Mouse (Mus musculus): ENCODE results near the gene Sult3a1. TPM values are rescaled to one million over a fixed set of nuclear protein-coding genes. Genes with fewer than 3 reads are reported as not detected.
A peak's percentile ranks its signal among the peaks of the same experiment; 100 is the strongest.

Sult3a1 gene
- polyA plus RNA-seq, 1 experiment = not detected

GRCm38 (mm10) chr10:33904530-33905481 lies 47.3 kb downstream of the Sult3a1 start, which contains the start of gene Rsph4a:
TSS of gene Rsph4a (plus strand) at chr10:33905111.
- Histone ChIP-seq H3K4me1 (ENCODE audit: control insufficient read depth) (no peaks in the 10 kb centered on the region), H3K9me3 (ENCODE audit: control insufficient read depth, low read length) (no peaks in the 10 kb centered on the region), H3K27me3 (ENCODE audit: control insufficient read depth) (no peaks in the 10 kb centered on the region), H3K4me3 (replicated peaks) (peak within 1 kb of the TSS; percentile 6), H3K36me3 (ENCODE audit: control insufficient read depth) (no peaks in the 10 kb centered on the region)
- TF ChIP-seq TAL1 (IDR thresholded peaks at IDR 0.05; ENCODE audit: low read length) = no peak
- TF ChIP-seq GATA1 (IDR thresholded peaks at IDR 0.05; ENCODE audit: low read length) = no peak

- Histone ChIP-seq H3K9me3 (ENCODE audit: control insufficient read depth, low read length) (no peaks in the 10 kb centered on the region), H3K4me3 (replicated peaks) (no peak overlapping the region), H3K36me3 (ENCODE audit: control insufficient read depth) (no peaks in the 10 kb centered on the region), H3K4me1 (ENCODE audit: control insufficient read depth) (no peaks in the 10 kb centered on the region), H3K27me3 (ENCODE audit: control insufficient read depth) (no peaks in the 10 kb centered on the region)
- TF ChIP-seq GATA1 (IDR thresholded peaks at IDR 0.05; ENCODE audit: low read length) (no peak), TAL1 (IDR thresholded peaks at IDR 0.05; ENCODE audit: low read length) (no peak)
Observed at GRCm38 (mm10) chr10:33905489-33905888, 48.0 kb downstream of the Sult3a1 start.

Other genes with a start within 250 kb of the Sult3a1 start
- gene Clvs2, start 233.0 kb upstream of the Sult3a1 start, polyA plus RNA-seq (2012) = 0.01 TPM in 1 of 2 replicates, not detected in the other
- not detected in 2 replicates for gene Sult3a2, start 71.0 kb upstream of the Sult3a1 start, polyA plus RNA-seq (2012)
- not detected in 2 replicates for gene Rsph4a, start 47.4 kb downstream of the Sult3a1 start, polyA plus RNA-seq (2012)
- gene Zup1, start 93.5 kb downstream of the Sult3a1 start, polyA plus RNA-seq (2012) = 0.05 and 0.23 TPM in 2 replicates
- 2.7 and 3.2 TPM in 2 replicates for gene Rwdd1, start 161.9 kb downstream of the Sult3a1 start, polyA plus RNA-seq (2012)
- not detected in 2 replicates for gene Trappc3l, start 179.9 kb downstream of the Sult3a1 start, polyA plus RNA-seq (2012)
- not detected in 2 replicates for gene Calhm4, start 186.6 kb downstream of the Sult3a1 start, polyA plus RNA-seq (2012)
- not detected in 2 replicates for gene Calhm5, start 238.8 kb downstream of the Sult3a1 start, polyA plus RNA-seq (2012)

Measured in erythroblast, embryonic 14.5 days (primary cell).